Mouse (Mus musculus) layer of hippocampus, adult 18-20 months (tissue): ENCODE results near the gene Gm27179. TPM values are rescaled to one million over a fixed set of nuclear protein-coding genes. Genes with fewer than 3 reads are reported as not detected.
"Not testable (repeated sequence)": the region's sequence is repeated elsewhere in the genome, so short reads cannot be mapped to it uniquely, and the experiment has no call there.

Experiments used
- DNase-seq, 2 experiments: peaks; one replicate each; pipeline ENCODE4 v3.0.0; 2022; ENCODE audit warnings: low spot score in 2 of 2
- long read RNA-seq: library from polyadenylated mRNA; stranded (forward); transcript quantifications from one replicate; pipeline ENCODE4 v2.0.0, GENCODE M21; 2021
- total RNA-seq, 2 experiments: library from RNA; stranded (reverse); gene quantifications; 2 replicates each; pipeline ENCODE4 v1.2.3; 2021

Gm27179 gene
- not detected for total RNA-seq
- long read RNA-seq, result 0 reads

DNA sequence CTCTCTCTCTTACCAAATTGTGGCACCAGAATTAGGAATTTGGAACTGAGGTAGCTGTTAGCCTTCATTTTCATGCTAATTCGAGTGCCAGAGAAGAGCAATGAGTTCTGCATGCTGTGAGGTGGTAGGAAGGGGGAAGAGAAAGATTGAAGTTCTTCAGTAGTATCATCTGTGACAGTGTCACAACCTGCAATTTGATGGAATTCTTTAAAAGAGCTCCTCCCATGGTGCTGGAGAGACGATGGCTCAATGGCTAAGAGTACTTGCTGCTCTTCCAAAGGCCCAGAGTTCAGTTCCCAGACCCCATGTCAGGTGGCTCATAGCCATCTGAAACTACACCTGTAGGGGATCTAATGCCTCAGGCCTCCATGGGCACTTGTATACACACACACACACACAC, at the start of gene Gm27179:
Gene Gm27179 (minus strand): TSS at position 101 of the 400 bp plus-strand sequence.
- not testable (repeated sequence) for DNase-seq

GRCm38 (mm10) chr14:69557550-69557949, 45.2 kb upstream of the Gm27179 start:
- not testable (repeated sequence) for DNase-seq

GRCm38 (mm10) chr14:69556820-69557219, 44.5 kb upstream of the Gm27179 start:
- not testable (repeated sequence) for DNase-seq

DNA sequence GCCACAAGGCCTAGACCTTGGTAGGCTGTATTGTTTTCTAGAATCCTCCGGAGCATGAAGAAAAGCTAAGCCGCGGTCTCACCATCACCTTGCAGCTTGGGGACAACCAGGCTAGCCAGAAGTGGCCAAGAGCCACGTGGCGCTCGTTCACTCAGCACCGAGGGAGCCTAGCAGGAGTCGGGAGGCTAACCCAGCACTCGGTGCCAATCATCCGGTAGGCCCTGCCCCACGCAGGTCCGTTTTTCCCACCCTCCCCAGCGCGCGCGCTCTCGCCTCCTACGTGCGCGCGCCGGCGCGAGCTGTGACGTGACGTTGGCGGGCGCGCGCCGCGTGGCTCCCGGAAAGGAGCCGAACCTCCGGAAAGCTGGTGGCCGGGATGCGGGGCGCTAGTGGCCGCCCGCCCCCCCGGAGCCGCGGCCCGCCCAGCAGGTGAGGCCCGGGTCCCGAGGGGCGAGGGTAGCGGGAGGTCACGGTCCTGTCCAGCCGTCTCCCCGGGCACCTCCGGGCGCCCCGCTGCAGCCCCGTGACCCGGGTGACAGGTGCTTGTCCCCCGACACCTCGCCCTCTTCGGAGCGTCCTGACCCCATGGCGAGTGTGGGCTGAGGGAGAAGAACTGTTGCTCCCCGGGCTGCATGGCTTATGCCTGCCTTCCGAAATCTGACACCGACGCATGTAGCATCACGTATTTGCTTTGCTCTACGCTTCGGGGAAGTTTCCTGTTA, 42.9 kb upstream of the Gm27179 start, which contains the start of gene Entpd4b:
Gene Entpd4b (plus strand): TSS at position 315 of the 722 bp plus-strand sequence.
- not testable (repeated sequence) for DNase-seq

GRCm38 (mm10) chr14:69547310-69547709, 35.0 kb upstream of the Gm27179 start:
- DNase-seq, result not testable (repeated sequence)

DNA sequence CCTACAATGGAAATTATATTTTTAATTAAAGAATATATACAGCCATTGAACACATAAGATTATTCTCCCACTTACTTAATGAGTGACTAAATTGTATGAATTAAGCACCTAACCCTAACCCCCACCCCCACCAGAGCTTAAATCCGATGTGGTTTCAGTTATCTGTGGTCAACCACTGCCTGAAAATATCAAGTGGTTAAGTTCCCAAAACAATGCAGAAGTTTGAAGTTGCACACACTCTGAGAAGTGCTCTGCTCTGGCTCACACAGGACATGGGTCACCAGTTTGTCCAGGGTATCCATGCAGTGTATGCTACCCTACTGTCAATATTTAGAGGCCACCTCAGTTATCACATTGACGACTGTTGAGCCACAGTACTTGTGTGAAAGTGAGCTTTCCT, 32.7 kb upstream of the Gm27179 start:
- DNase-seq, result not testable (repeated sequence)

DNA sequence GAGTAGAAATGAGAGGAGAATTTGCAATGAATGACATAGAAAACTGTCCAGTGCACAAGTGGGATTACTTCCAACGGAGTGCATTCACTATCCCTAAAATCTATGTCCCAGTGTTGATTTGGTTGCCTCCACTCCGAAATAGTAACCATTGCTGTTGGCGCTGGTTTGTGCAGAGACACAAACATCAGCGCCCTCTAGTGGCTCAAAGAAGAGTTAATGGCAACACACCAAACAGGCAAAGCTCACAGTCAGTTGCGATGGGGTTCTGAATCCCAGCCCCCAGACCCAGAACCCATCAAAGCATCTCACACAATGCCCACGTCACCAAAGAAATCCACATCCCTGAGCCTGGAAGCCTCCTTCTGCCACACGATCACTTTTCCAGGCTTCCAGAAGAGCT, 31.7 kb upstream of the Gm27179 start:
- not testable (repeated sequence) for DNase-seq

GRCm38 (mm10) chr14:69542695-69543094, 30.3 kb upstream of the Gm27179 start:
- not testable (repeated sequence) for DNase-seq

GRCm38 (mm10) chr14:69540113-69540512, 27.8 kb upstream of the Gm27179 start:
- not testable (repeated sequence) for DNase-seq

DNA sequence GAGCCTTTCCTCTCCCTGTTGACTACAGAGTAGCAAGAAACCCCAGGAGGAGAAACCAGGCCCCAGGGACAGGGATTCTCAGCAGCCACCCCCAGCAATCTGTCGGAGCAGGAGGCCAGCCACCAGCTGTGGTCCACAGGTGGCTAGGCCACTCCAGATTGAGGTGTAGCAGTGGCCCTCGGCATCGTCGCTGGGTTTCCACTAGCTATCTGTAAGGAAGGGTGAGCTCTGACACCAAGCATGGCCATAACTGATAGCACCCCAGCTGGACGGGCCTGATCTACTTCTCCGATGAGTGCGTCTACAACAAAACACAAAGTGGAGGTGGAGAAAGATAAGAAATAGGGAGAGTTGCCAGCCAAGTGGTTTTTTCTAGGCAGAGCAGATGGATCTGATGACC, 24.2 kb upstream of the Gm27179 start:
- not testable (repeated sequence) for DNase-seq

DNA sequence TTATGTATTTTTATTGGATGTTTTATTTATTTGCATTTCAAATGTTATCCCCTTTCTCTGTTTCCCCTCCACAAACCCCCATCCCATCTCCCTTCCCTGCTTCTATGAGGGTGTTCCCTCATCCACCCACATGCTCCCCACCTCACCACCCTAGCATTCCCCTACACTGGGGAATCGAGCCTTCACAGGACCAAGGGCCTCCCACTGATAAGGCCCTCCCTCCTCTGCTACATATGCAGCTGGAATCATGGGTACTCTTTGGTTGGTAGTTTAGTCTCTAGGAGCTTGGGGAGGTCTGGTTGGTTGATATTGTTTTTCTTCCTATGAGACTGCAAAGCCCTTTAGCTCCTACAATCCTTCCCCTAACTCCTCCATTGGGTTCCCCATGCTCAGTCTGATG, 13.9 kb upstream of the Gm27179 start:
- not testable (repeated sequence) for DNase-seq

DNA sequence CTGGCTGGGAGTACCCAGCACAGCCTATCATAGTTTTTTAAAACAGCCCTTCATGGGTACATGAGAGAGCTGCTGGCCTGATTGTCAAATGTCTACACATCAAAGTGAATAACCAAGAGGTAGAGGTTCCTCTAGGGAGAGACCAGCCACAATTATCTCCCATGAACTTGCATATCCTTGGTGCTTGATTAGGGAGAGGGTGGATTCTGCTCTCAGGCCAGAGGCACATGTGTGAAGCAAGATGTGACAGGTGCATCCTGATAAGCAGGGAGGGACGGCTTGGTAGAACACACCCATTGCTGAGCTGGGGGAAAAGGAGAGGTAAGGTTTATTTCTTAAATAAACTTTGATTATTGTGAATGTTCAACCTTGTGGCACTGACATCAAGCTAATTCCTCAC, 10.7 kb upstream of the Gm27179 start:
- not testable (repeated sequence) for DNase-seq

- DNase-seq, result not testable (repeated sequence)
Measured at GRCm38 (mm10) chr14:69520810-69521209, 8.5 kb upstream of the Gm27179 start.

DNA sequence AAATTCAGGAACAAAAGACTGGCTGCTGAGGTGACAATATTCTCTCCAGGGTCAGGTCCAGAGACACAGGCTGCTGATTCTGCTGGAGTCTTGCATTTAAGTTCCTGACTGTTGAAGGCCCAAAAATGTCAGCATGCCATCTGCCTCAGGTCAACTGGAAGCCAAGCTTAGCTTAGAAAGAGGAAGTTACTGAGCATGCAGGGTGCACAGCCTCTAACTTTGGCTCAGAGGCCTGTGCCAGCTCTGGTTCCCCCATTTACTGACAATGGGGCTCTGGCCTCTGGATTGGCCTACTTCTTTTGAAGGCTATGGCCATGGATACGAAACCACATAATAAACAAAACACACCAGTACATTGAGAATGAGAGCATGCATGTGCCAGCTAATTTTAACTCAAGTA, 5.3 kb downstream of the Gm27179 start:
- not testable (repeated sequence) for DNase-seq

- not testable (repeated sequence) for DNase-seq
Measured at GRCm38 (mm10) chr14:69503174-69503573, 9.2 kb downstream of the Gm27179 start, which contains the start of gene Gm16867. Gene Gm16867, minus strand, starts transcription at chr14:69503362.

- DNase-seq, result not testable (repeated sequence)
Measured at GRCm38 (mm10) chr14:69502440-69503150, 9.8 kb downstream of the Gm27179 start.

- not testable (repeated sequence) for DNase-seq
Measured at GRCm38 (mm10) chr14:69496259-69496658, 16.1 kb downstream of the Gm27179 start.

DNA sequence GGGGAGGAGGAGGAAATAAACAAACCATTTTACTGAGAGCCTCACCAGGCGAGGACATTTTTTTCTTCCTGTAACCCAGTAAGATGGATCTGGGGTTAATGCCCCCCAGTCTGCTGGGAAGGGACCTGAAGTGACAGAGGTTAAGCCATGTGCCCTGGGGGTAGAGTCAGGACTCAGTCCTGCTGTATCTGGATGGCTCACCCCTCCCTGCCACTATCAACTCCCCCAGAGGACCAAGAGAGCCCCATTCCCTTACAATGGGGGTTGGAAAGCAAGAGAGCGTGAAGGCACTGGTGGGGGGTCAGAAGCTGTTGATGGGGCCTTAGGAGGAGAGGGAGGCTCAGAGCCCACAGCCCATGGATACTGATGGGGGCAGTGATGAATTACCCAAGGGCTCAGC, 17.4 kb downstream of the Gm27179 start:
- DNase-seq, result not testable (repeated sequence)

DNA sequence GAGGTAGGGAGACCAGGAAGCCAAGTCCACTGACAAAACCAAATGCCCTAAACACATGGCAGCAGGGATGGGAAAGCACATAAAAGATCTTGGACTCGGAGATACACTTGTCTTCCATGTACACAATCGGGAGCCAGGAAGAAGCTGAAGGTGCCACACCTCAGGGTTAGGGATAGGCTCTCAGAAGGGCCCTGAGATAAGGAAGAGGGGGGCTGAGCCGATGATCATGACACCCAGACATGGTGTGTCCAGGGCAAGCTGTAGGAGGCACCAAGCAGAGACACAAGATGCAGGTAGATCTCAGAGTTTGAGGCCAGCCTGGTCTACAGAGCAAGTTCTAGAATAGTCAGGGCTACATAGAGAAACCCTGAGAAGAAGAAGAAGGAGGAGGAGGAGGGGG, 17.8 kb downstream of the Gm27179 start:
- DNase-seq, result not testable (repeated sequence)

- DNase-seq, result not testable (repeated sequence)
Measured at GRCm38 (mm10) chr14:69488001-69488400, 24.3 kb downstream of the Gm27179 start.

DNA sequence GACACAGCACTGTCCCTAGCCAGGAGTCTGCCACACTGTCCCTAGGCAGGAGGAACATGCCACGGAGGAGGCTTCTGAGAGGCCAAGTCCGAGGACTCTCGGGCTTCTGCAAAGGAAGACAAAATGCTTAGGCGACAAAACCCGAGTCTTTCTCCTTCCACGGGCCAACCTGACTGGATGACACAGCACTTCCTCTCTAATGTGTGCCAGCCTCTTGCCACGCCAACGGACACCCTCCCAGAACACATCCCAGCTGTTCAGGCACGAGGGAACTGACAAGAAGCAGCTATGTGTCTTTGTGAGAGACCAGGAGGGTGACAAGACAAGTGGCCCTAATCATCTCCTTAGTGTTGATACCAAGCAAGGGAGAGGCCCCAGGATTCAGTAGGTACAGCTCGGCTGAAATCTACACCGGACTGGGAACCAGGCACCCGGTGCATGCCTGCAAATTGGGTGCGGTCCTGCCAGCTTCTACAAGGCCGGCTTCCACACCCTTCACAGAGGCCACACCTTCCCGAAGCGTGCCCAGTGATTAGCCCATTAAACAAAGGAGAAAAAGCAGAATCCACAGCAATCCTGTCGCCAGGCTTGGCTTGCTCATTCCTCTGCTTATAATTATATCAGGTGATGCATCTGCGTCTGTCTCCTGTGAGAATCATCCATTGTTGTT, 26.7 kb downstream of the Gm27179 start:
- not testable (repeated sequence) for DNase-seq
